Mouse (Mus musculus) layer of hippocampus, adult 9-10 months (tissue): ENCODE results near the gene Smim15.

Experiments
- DNase-seq: peaks from one replicate; pipeline ENCODE4 v3.0.0; 2022; ENCODE audit warnings: low spot score

The Smim15 gene

DNA sequence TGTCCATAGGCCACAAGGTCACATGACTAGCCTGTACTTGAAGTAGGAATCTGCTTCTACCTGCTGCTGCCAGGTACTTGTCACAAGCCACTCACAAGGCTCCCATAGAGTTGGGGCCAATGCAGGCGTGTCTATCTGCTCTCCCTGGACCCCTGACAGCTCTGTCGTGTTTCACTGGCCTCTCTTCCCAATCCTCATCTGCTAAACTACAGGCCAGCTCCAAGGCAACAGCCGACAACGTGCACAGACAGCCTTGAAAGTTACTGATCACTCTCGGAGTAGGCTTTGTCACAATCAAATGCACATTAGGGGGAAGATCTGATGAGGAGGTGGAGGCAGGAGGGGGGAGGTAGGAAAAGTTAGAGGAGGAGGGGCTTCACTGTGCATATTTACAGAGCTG lies 18.7 kb downstream of the Smim15 start:
- no peak for DNase-seq

GRCm38 (mm10) chr13:108063374-108064134 lies 19.3 kb downstream of the Smim15 start:
- DNase-seq: no peak

- no peak for DNase-seq
Measured at GRCm38 (mm10) chr13:108064331-108064730, 20.1 kb downstream of the Smim15 start.

- DNase-seq: no peak
Measured at GRCm38 (mm10) chr13:108066021-108066420, 21.8 kb downstream of the Smim15 start.

GRCm38 (mm10) chr13:108069151-108069550 lies 24.9 kb downstream of the Smim15 start:
- DNase-seq: no peak

DNA sequence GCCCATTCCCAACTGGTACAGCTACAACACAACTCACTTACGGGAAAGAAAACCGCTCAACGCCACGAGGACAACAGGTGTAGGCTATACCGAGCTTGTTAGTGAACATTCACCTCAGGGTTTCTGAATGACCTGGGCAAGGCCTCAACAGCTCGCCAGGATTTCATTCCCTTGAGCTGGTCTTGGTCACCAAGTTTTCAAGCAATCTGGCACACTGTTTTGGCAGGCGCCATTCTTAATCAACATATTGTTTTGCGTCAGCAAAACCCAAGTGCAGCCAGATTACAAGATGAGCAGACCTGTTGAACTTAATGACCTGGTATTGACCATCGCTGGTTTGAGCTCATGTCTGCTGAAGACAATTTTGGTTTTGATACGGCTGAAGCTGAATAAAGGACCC lies 25.9 kb downstream of the Smim15 start:
- no peak for DNase-seq

DNA sequence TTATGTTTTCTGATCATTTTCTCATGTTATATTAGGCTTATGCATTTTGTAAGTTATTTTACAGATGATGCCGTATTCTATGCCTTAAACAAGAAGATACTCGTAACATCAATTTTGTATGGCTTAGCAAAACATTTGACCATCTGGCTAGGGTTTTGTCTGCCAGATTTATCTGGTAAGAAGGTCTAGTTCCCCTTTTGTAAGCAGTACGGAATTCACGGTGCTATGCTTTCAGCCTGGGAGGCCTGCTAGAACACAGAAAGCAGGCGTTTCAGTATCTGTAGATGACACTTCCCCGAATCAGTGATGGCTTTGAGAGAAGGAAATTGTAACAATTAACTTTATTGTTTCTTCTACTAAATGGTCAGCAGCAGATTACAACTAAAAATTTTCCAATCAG lies 33.2 kb downstream of the Smim15 start:
- DNase-seq: no peak

DNA sequence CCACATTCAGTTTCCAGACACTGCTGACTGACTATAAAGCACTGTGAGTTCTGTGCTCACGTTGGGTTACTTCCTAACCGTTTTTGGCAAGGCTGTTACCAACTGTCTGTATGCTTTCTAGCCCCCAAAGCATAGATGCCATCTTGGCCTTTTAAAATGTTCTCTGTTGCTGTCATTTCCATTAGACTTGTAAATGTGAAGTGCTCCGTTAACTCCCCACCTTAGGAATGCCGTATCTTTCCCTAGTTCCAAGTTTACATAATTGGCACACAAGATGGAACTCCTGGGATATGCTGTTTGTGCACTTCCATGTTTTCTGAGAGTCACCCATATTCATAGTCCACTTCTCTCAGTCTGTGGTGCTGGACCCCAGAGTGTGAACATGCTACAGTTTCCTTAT lies 33.7 kb downstream of the Smim15 start:
- DNase-seq: no peak

GRCm38 (mm10) chr13:108084086-108084485 lies 39.8 kb downstream of the Smim15 start:
- DNase-seq: no peak

DNA sequence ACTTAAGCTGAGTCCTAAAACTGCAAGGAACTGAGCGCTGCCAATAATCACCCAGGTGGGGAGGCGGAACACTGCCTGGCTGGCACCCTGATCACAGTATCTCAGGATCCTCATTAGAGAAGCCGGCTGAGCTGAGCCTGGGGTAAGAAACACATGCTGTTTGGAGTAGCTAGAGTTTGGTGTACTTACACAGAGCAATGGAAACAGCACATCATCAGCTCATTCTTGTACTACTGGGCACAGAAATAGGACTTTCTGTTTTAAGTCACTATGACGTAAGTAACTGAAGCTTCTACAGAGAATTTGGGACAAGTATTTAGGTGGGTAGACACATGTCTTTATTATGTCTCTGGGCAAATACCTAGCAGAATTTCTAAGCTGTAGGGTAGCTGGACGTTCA lies 41.8 kb downstream of the Smim15 start:
- no peak for DNase-seq

DNA sequence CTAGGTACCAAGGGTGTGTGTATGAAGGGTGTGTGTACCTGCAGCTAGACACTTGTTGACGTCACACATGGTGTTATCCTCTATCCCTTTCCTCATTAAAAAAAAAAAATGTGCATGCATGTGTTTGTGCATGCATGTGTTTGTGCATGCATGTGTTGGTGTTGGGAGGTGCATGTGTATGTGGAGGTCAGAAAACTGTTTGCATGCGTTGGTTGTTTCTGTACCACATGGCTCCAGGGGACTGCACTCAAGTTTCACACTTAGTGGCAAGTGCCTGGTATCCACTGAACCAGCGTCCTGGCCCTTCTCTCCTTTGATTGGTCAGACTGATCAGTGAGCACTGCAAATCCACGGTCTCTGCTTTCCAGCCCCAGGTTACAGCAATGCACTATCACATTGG lies 42.5 kb downstream of the Smim15 start:
- DNase-seq: no peak

DNA sequence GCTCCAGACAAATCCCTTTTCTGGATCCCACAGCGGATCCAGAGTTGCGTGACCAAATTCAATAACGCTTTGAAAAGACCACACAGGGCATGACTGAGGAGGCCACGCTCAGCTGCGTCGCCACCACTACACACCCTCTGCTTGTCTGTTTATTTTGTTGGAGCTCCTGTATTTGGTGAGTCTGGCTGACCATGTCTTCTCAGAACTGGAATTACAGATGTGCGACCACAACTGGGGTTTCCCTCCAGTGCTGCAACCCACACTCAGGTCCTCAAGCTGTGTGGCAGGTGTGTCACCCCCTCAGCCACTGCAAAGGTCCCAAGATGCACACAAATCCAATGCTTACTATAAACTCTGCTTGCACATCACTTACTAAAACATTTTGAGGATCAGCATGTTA lies 48.0 kb downstream of the Smim15 start:
- no peak for DNase-seq

DNA sequence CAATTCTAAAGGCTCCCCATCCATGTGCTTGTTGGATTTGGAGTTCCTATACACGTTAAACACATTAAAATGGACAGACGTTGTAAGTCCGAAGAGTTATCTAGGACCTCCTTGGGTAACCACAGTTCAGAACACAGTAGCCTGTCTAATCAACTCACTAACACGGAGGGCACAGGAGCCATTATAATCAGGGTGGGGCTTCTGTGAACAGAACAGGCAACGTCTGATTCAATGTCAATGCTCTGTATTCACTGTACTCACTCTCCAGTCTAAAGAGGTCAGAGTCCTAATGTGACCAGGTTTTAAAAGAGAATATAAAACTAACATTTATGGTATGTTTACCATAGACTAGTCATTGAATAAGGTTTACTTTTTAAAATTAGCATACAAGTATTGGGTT lies 50.4 kb downstream of the Smim15 start:
- no peak for DNase-seq

DNA sequence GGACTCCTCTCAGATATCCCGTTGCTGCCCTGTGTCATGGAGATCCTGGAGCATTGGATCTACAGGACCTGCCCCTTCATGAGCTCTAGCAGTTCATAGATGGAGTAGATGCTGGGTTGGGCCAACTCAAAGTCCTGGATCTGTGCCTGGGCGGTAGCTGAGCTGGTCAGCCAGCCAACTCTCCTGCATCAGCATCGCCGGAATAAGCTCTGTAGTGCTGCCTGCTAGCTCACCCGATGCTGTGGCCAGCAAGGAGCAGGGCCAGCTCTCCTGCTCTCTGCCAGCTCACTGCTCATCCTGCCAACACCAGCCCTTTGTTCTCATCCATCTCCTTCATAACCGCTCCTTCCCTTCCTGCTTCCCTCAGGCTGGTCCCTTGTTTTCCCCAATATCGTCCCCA lies 51.4 kb downstream of the Smim15 start:
- DNase-seq: peak; percentile 13

DNA sequence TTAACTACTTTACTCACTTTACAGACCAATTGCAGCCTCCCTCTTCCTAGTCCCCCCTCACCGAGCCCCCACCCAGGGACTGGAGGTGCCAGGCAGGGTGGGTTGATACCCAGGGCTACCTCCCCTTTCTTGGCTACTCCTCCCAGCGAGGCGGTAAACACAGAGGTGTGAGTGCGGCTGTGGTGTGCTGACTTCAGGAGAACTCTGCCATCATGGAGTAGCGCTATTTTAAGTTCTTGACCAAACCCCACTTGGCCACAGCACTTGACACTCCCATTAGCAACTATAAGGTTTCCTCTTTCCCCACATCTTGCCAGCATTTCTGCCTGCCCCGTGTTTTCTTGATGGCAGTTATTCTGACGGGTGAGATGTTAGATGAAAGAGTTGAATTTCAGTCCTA lies 52.2 kb downstream of the Smim15 start:
- DNase-seq: no peak
